Mouse (Mus musculus): Measurements from ENCODE around the gene Tmem144. TPM values are rescaled to one million over a fixed set of nuclear protein-coding genes. Genes with fewer than 3 reads are reported as not detected.

Tmem144 gene
- total RNA-seq (2021), result 10 to 100 TPM; 10.5 to 10.8 TPM

- intact Hi-C loops (cut with DNase I), result loop anchor here (10.0 kb wide), 1 partner anchor 952 kb away; the partner anchor contains the start of gene Gria2
- DNase-seq (ENCODE audit: low spot score in 2 of 2), result peak in 1 of 2 experiments; percentile 35
These were observed at the start of gene Tmem144 for GRCm38 (mm10) chr3:79852654-79853166. Gene Tmem144 (minus strand): TSS chr3:79852773.

DNA sequence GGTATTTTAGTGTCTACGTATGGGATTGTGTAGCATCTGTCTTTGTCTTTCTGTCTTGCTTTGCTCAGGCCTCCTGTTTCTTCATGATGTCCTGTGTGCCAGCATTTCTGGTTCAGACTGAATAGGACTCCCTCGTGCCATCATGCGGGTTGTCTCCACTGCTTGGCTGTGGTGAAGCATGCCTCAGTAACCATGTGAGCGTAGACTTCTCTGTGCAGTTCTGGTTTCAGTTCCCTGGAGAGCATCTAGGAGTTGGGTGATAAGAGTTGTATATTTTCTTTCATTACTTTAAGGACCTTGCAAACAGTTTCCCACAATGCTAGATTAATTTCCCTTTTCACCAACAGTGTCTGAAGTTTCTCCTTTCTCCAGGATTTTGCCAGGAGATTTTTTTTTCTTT is 49.2 kb upstream of the Tmem144 start:
- DNase-seq (ENCODE audit: low spot score in 2 of 2), result no peak
- intact Hi-C loops (cut with DNase I), result no loop called here

- no peak for DNase-seq (ENCODE audit: low spot score in 2 of 2)
- intact Hi-C loops (cut with DNase I), result no loop called here
These were observed 48.7 kb upstream of the Tmem144 start for GRCm38 (mm10) chr3:79901321-79901720.

- intact Hi-C loops (cut with DNase I), result no loop called here
- DNase-seq (ENCODE audit: low spot score in 2 of 2), result no peak
These were observed 47.9 kb upstream of the Tmem144 start for GRCm38 (mm10) chr3:79900502-79900901.

DNA sequence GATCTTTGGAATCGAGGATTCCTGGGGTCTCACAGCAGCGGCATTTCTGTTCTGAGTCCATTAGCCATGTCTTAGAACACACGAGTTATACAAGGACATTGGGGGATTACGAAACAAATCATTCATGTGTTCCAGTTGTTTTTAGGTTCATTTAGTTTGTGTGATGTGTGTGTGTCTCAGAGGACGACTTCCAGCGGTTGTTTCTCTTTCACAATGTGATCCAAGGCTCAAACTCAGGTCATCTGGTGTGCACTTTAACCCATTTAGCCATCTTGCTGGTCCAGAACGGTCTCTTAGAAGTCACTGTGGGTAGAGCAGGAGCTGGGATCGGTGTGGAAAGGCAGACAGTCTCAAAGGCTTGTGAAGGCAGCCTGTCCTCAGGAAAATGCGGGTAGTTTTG is 47.3 kb upstream of the Tmem144 start:
- intact Hi-C loops (cut with DNase I), result no loop called here
- no peak for DNase-seq (ENCODE audit: low spot score in 2 of 2)

- intact Hi-C loops (cut with DNase I), result no loop called here
- DNase-seq (ENCODE audit: low spot score in 2 of 2), result no peak
These were observed 45.9 kb upstream of the Tmem144 start for GRCm38 (mm10) chr3:79898514-79898913.

- intact Hi-C loops (cut with DNase I), result no loop called here
- peak; percentile 35 to 73 for DNase-seq (ENCODE audit: low spot score in 2 of 2)
These were observed 45.2 kb upstream of the Tmem144 start for GRCm38 (mm10) chr3:79897534-79898370.

DNA sequence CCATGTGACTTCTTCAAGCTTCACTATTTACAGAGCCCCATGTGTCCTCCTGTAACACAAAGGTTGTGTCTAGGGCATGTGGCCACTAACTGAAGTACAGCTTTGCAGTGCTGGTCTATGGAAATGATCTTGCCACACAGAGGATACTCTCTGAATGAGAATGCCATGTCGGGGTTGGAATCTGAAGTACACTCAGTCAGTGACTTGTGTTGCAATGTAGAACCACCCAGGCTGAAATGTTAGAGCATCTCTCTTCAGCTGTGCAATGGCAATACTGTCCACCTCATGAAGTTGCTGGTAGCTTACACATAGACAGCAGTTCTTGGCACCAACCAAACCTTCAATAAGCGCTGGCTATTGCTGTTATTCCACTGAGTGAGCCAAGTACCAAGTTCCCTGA is 35.4 kb upstream of the Tmem144 start:
- intact Hi-C loops (cut with DNase I), result loop anchor here (10.0 kb wide), 2 partner anchors 87 to 917 kb away; partner anchors contain the start of gene Gria2
- no peak for DNase-seq (ENCODE audit: low spot score in 2 of 2)

DNA sequence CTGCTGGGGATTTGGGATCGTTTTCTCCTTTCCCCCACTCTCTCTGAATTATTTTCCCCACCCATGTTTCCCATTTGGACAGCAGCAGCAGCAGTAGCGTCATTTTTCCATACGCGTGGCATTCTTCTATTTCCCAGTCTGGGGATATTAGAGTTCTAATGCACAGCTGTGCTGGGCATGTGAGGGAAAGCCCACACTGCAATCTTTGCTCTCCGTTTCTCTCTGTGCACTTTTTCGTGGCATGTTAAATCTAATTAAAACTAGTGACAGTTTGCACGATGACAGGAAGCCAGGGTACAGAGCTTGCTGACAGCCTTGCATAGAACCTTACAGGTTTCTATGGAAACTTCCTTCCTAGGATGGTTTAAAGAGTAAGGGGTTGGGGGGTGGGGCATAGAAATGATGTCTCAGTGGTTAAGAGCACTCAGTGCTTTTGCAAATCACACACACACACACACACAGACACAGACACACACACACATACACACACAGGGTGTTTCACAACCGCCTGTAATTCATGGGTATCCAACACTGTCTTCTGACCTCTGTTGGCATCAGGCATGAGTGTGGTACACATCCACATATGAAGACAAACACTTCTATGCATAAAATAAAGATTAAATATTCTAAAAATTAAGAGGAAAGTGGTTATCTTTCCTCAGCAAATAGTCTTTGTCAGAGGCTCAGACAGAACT is 34.7 kb upstream of the Tmem144 start:
- intact Hi-C loops (cut with DNase I), result loop anchor here (10.0 kb wide), 2 partner anchors 87 to 917 kb away; partner anchors contain the start of gene Gria2

DNA sequence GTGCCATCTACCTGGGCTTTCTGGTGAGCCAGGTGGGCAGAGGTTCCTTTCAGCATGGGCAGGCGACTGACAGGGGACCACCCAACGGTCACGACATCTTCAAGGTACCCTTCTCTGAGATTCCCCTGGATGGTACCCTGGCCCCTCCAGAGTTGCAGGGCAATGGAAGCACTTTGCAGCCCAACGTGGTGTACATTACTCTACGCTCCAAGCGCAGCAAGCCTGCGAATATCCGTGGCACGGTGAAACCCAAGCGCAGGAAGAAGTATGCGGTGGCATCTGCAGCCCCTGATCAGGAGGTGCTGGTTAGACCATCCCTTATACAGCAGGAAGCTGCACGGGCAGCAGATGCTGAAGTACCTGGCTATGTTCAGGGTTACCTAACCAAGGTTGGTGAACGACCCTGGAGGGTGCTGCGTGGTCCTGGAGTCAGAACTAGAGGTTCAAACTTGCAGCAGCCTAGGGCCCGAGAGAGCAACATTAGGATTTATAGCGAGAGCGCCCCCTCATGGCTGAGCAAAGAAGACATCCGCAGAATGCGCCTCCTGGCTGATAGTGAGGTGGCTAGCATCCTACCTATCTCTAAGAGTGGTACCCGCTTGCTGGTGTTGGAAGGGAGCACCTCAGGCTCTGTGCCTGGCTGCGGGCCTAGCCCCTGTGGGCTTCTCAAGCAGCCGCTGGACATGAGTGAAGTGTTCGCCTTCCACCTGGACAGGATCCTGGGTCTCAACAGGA is 34.0 kb upstream of the Tmem144 start:
- DNase-seq (ENCODE audit: low spot score in 2 of 2), result peak in 1 of 2 experiments; percentile 36
- intact Hi-C loops (cut with DNase I), result loop anchor here (10.0 kb wide), 2 partner anchors 88 to 918 kb away; partner anchors contain the start of gene Gria2

More for the DNA sequence above, 34.7 kb upstream of the Tmem144 start:
- DNase-seq (ENCODE audit: low spot score in 2 of 2), result peak in 1 of 2 experiments; percentile 39

DNA sequence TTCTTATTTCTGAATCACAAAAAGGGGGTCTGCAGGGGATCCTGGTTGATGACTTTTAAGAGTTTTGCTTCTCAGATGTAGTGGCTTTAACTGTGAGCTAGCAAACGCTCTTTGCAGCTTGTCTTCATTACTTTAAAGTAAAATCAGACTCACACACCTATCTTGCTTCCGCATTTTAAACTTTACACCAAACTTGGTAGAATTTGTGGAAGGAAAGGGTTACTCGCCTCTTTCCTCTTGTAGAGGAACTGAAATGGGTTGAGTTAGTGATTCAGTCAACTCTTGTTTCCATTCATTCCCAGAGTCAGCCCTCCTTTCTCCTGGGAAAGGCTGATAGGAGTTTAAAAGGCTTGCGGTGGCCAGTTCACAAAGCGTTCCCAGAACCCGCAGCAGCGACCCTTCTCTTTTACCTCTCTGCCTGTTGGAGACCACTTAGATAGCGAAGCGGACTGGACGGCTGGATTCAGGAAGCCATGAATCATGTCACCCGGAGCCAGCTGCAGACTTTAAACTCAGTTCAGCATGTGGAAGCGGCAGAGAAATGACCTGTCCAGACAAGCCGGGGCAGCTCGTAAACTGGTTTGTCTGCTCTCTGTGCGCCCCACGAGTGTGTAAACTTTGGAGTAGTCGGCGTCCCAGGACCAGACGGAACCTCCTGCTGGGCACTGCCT is 33.2 kb upstream of the Tmem144 start:
- intact Hi-C loops (cut with DNase I), result loop anchor here (10.0 kb wide), 2 partner anchors 89 to 919 kb away; partner anchors contain the start of gene Gria2
- no peak for DNase-seq (ENCODE audit: low spot score in 2 of 2)

DNA sequence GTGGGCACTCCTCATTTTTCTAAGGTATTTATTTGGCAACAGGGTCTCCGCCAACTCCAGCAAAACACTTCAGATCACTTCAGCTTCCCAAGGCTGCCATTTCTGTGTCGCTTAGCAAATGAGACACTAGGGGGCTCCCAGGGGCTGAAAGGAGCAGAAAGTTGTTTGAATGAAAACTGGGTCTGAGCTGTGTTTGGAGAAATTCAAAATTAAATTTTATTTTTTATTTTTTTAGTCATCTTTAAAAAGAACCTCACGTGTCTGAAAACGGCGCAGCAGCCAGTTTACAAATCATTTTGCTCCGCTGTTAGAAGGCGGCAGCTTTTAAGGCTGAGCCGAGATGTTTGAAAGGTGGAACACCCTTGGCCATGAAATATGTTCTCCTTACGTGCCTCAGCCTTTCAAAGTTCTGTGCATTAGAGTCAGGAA is 32.2 kb upstream of the Tmem144 start:
- intact Hi-C loops (cut with DNase I), result loop anchor here (1.0 to 10.0 kb wide), 3 partner anchors 90 to 920 kb away; partner anchors contain the start of gene Gria2
- peak; percentile 71 to 84 for DNase-seq (ENCODE audit: low spot score in 2 of 2)

- DNase-seq (ENCODE audit: low spot score in 2 of 2), result no peak
- intact Hi-C loops (cut with DNase I), result loop anchor here (1.0 to 10.0 kb wide), 3 partner anchors 90 to 920 kb away; partner anchors contain the start of gene Gria2
These were observed 31.7 kb upstream of the Tmem144 start, which contains the start of gene Fam198b for GRCm38 (mm10) chr3:79884305-79884704. Gene Fam198b (plus strand): TSS chr3:79884533.

DNA sequence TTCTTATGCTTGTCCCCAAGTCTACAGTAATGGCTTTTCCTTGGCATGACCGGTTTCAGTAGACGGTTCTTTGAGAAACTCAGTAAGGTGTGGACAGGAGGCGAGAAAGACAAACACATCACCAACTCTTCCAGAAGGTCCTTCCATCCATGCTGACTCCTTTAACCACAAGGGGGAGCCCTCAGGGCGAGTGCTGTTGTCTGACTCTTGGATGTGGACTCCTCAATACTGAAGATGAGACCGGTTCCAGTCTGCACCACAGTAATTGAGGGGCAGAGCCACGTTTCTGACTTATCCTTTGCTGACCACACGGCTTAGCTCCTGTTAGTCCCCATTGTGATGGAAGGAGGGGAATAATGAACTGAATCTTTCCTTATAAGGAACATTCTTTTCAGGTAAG is 30.5 kb upstream of the Tmem144 start:
- intact Hi-C loops (cut with DNase I), result loop anchor here (10.0 kb wide), 2 partner anchors 92 to 922 kb away; partner anchors contain the start of gene Gria2

DNA sequence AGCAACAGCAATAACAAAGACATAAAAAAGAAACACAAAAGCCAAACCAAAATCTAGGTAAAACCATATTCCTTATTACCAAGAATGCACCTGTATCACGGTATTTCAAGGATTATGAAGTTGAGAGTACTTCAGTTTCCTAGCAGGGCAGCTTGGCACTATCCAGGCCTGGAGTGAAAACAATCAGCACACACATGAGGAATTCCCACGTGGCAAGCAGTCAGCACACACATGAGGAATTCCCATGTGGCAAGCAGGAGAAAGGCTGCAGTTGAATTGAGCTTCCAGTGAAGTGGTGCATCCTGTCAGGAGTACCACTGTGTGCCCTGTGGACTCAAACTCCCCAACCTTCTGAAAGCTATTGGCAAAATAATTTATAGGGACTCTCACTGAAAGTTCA is 29.1 kb upstream of the Tmem144 start:
- DNase-seq (ENCODE audit: low spot score in 2 of 2), result no peak
- intact Hi-C loops (cut with DNase I), result loop anchor here (10.0 kb wide), 2 partner anchors 93 to 923 kb away; partner anchors contain the start of gene Gria2

More for the DNA sequence above, 30.5 kb upstream of the Tmem144 start:
- peak; percentile 64 to 78 for DNase-seq (ENCODE audit: low spot score in 2 of 2)

GRCm38 (mm10) chr3:79879246-79879645 is 26.7 kb upstream of the Tmem144 start:
- DNase-seq (ENCODE audit: low spot score in 2 of 2), result no peak
- intact Hi-C loops (cut with DNase I), result no loop called here

DNA sequence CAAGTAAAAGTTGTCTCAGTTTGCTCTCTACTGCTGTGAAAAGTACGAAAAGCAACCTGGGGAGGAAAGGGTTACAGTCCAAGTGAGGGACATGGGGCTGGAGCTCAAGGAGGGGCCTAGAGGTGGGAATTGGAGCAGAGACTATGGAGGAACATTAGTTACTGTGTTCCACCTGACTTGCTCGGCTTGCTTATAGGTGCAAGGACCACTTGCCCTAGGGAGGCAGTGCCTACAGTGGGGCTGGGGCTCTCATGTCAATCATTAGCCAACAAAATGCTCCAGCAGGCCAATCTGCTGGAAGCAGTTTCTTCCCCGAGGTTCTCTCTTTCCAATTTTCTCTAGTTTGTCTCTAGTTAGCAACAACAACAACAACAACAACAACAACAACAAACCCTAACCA is 25.8 kb upstream of the Tmem144 start:
- intact Hi-C loops (cut with DNase I), result no loop called here
- DNase-seq (ENCODE audit: low spot score in 2 of 2), result no peak

- DNase-seq (ENCODE audit: low spot score in 2 of 2), result no peak
- intact Hi-C loops (cut with DNase I), result no loop called here
These were observed 22.9 kb upstream of the Tmem144 start for GRCm38 (mm10) chr3:79875471-79875870.

Measured in left cerebral cortex, postnatal 25 days (tissue).